Mouse (Mus musculus): ENCODE results near the gene Hpse. TPM values are rescaled to one million over a fixed set of nuclear protein-coding genes. Genes with fewer than 3 reads are reported as not detected.

The Hpse gene
- polyA plus RNA-seq, 1 experiment from 2014 or later: 0.41 TPM

- H3K9ac ChIP-seq (ENCODE audit: low read length): no peak overlapping the region
- ATAC-seq (no peak), DNase-seq (ENCODE audit: low spot score) (no peak)
- no peak overlapping the region for H3K27ac ChIP-seq (ENCODE audit: low read depth, low read length)
- no peaks in the 10 kb centered on the region for H3K27me3 ChIP-seq (replicated peaks; ENCODE audit: control insufficient read depth, insufficient read depth, low read length)
- H3K4me1 ChIP-seq (ENCODE audit: control insufficient read depth, insufficient read depth, low read length): no peaks in the 10 kb centered on the region
- no peak overlapping the region for H3K4me3 ChIP-seq (ENCODE audit: low read depth, low read length)
- H3K36me3 ChIP-seq (ENCODE audit: control insufficient read depth, insufficient read depth, low read length): no peaks in the 10 kb centered on the region
- no peaks in the 10 kb centered on the region for H3K9me3 ChIP-seq (replicated peaks; ENCODE audit: control insufficient read depth, low read length)
- H3K4me2 ChIP-seq (ENCODE audit: low read length): no peak overlapping the region
- 86% methylated on average over 5 of the region's 5 CpGs for WGBS
These were observed 77.2 kb downstream of the Hpse start for GRCm38 (mm10) chr5:100642316-100642715.

- Histone ChIP-seq H3K36me3 (ENCODE audit: control insufficient read depth, insufficient read depth, low read length) (no peaks in the 10 kb centered on the region), H3K27ac (ENCODE audit: low read depth, low read length) (no peak overlapping the region), H3K9me3 (replicated peaks; ENCODE audit: control insufficient read depth, low read length) (no peaks in the 10 kb centered on the region), H3K27me3 (replicated peaks; ENCODE audit: control insufficient read depth, insufficient read depth, low read length) (no peaks in the 10 kb centered on the region), H3K4me1 (ENCODE audit: control insufficient read depth, insufficient read depth, low read length) (no peaks in the 10 kb centered on the region), H3K4me2 (ENCODE audit: low read length) (no peak overlapping the region), H3K4me3 (ENCODE audit: low read depth, low read length) (no peak overlapping the region), H3K9ac (ENCODE audit: low read length) (no peak overlapping the region)
- DNase-seq (ENCODE audit: low spot score) (no peak), ATAC-seq (no peak)
- WGBS: 92% methylated on average over 8 of the region's 8 CpGs
These were observed 81.0 kb downstream of the Hpse start for GRCm38 (mm10) chr5:100638483-100638882.

DNA sequence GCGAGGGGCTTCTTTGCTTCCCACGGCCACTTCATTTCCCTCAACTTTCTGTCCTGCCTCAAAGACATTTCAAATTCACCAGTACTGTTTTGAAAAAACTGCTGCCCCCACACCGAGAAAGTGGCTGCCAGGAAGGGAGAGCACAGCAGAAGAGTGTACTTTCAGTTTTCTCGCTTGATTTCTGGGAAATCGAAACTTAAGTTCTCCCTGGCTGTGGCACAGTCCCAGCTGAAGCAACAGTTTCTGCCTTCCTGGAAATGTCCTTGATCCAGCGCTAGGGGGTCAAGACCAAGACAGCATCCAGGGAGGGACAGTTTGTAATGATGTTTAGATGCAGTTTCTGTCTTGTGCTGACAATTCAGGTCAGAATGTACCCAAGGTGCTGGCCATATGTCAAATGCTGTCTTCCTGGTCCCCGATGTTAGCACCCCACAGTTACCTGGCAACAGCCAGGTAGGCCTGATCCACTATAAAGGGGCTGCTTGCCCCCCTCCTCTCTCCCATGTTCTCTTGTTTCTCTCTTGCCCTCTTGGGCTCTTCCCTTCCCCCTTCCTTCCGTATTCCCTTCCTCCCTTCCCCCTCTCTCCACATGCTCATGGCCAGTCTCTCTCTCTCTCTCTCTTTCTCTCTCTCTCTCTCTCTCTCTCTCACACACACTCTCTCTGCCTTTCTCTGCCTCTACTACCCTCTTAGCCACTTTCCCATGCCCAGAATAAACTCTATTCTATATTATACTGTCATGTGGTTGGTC is 82.5 kb downstream of the Hpse start:
- WGBS: 80% methylated on average over 8 of the region's 8 CpGs
- H3K4me1 ChIP-seq (ENCODE audit: control insufficient read depth, insufficient read depth, low read length): no peaks in the 10 kb centered on the region
- H3K27ac ChIP-seq (ENCODE audit: low read depth, low read length): no peak overlapping the region
- DNase-seq (ENCODE audit: low spot score) (no peak), ATAC-seq (no peak)
- H3K36me3 ChIP-seq (ENCODE audit: control insufficient read depth, insufficient read depth, low read length): no peaks in the 10 kb centered on the region
- no peaks in the 10 kb centered on the region for H3K27me3 ChIP-seq (replicated peaks; ENCODE audit: control insufficient read depth, insufficient read depth, low read length)
- no peak overlapping the region for H3K4me3 ChIP-seq (ENCODE audit: low read depth, low read length)
- H3K9me3 ChIP-seq (replicated peaks; ENCODE audit: control insufficient read depth, low read length): no peaks in the 10 kb centered on the region
- no peak overlapping the region for H3K4me2 ChIP-seq (ENCODE audit: low read length)
- no peak overlapping the region for H3K9ac ChIP-seq (ENCODE audit: low read length)

DNA sequence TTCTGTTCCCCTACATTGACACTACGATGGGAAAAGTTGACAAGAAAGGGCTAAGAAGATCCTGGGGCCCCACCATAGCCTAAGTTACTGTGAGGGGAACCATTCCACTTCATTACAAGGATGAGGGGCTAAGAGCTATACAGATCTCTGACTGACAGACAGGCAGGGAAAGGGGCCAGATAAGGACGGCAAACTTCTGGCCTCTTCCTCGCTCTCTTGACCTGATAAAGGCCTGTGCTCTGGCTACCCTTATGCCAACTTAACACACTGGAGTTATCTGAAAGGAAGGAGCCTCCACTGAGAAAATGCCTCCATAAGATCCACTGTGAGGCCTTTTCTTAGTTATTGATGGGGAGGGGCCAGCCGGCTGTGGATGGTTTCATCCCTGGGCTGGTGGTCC is 83.6 kb downstream of the Hpse start:
- no peak for DNase-seq (ENCODE audit: low spot score)
- no peaks in the 10 kb centered on the region for H3K36me3 ChIP-seq (ENCODE audit: control insufficient read depth, insufficient read depth, low read length)
- no peak overlapping the region for H3K9ac ChIP-seq (ENCODE audit: low read length)
- no peak overlapping the region for H3K4me2 ChIP-seq (ENCODE audit: low read length)
- no peaks in the 10 kb centered on the region for H3K27me3 ChIP-seq (replicated peaks; ENCODE audit: control insufficient read depth, insufficient read depth, low read length)
- no peaks in the 10 kb centered on the region for H3K4me1 ChIP-seq (ENCODE audit: control insufficient read depth, insufficient read depth, low read length)
- WGBS: 91% methylated on average over 4 of the region's 4 CpGs
- no peaks in the 10 kb centered on the region for H3K9me3 ChIP-seq (replicated peaks; ENCODE audit: control insufficient read depth, low read length)
- no peak for ATAC-seq
- H3K4me3 ChIP-seq (ENCODE audit: low read depth, low read length): no peak overlapping the region
- H3K27ac ChIP-seq (ENCODE audit: low read depth, low read length): no peak overlapping the region

- WGBS: 86% methylated on average over 8 of the region's 8 CpGs
- Histone ChIP-seq H3K9me3 (replicated peaks; ENCODE audit: control insufficient read depth, low read length) (no peaks in the 10 kb centered on the region), H3K27ac (ENCODE audit: low read depth, low read length) (no peak overlapping the region), H3K9ac (ENCODE audit: low read length) (no peak overlapping the region), H3K4me2 (ENCODE audit: low read length) (no peak overlapping the region), H3K4me3 (ENCODE audit: low read depth, low read length) (no peak overlapping the region), H3K4me1 (ENCODE audit: control insufficient read depth, insufficient read depth, low read length) (no peaks in the 10 kb centered on the region), H3K36me3 (ENCODE audit: control insufficient read depth, insufficient read depth, low read length) (no peaks in the 10 kb centered on the region), H3K27me3 (replicated peaks; ENCODE audit: control insufficient read depth, insufficient read depth, low read length) (no peaks in the 10 kb centered on the region)
- DNase-seq (ENCODE audit: low spot score) (no peak), ATAC-seq (no peak)
These were observed 84.5 kb downstream of the Hpse start for GRCm38 (mm10) chr5:100634885-100635478.

- 87% methylated on average over 8 of the region's 8 CpGs for WGBS
- no peak overlapping the region for H3K9ac ChIP-seq (ENCODE audit: low read length)
These were observed 86.9 kb downstream of the Hpse start for GRCm38 (mm10) chr5:100632540-100633129.

More at GRCm38 (mm10) chr5:100632540-100633129, 86.9 kb downstream of the Hpse start:
- H3K4me1 ChIP-seq (ENCODE audit: control insufficient read depth, insufficient read depth, low read length): no peaks in the 10 kb centered on the region
- no peak overlapping the region for H3K27ac ChIP-seq (ENCODE audit: low read depth, low read length)
- DNase-seq (ENCODE audit: low spot score) (no peak), ATAC-seq (no peak)
- no peak overlapping the region for H3K4me3 ChIP-seq (ENCODE audit: low read depth, low read length)
- no peaks in the 10 kb centered on the region for H3K36me3 ChIP-seq (ENCODE audit: control insufficient read depth, insufficient read depth, low read length)
- H3K9me3 ChIP-seq (replicated peaks; ENCODE audit: control insufficient read depth, low read length): no peaks in the 10 kb centered on the region
- H3K4me2 ChIP-seq (ENCODE audit: low read length): no peak overlapping the region
- no peaks in the 10 kb centered on the region for H3K27me3 ChIP-seq (replicated peaks; ENCODE audit: control insufficient read depth, insufficient read depth, low read length)

Other genes starting within 250 kb of the Hpse start
- gene Lin54, start 219.1 kb downstream of the Hpse start, polyA plus RNA-seq (2014; fragmentation: Nextera tagmentation; extraction: Ambion mirVana): 9.8 and 10.5 TPM in 2 replicates
- gene Cops4, start 201.4 kb downstream of the Hpse start, polyA plus RNA-seq (2014; fragmentation: Nextera tagmentation; extraction: Ambion mirVana): 203 and 211 TPM in 2 replicates
- gene Plac8, start 147.5 kb downstream of the Hpse start, polyA plus RNA-seq (2014; fragmentation: Nextera tagmentation; extraction: Ambion mirVana): 0.31 and 0.41 TPM in 2 replicates
- 43.8 and 49.9 TPM in 2 replicates for gene Coq2, start 44.6 kb downstream of the Hpse start, polyA plus RNA-seq (2014; fragmentation: Nextera tagmentation; extraction: Ambion mirVana)
- 16.0 and 20.5 TPM in 2 replicates for gene Helq, start 78.9 kb upstream of the Hpse start, polyA plus RNA-seq (2014; fragmentation: Nextera tagmentation; extraction: Ambion mirVana)
- 156 and 172 TPM in 2 replicates for gene Mrps18c, start 78.9 kb upstream of the Hpse start, polyA plus RNA-seq (2014; fragmentation: Nextera tagmentation; extraction: Ambion mirVana)
- gene Abraxas1, start 101.2 kb upstream of the Hpse start, polyA plus RNA-seq (2014; fragmentation: Nextera tagmentation; extraction: Ambion mirVana): 11.8 and 13.4 TPM in 2 replicates
- gene Gpat3, start 126.0 kb upstream of the Hpse start, polyA plus RNA-seq (2014; fragmentation: Nextera tagmentation; extraction: Ambion mirVana): 0.33 and 0.69 TPM in 2 replicates

All from forebrain, embryonic 14.5 days (tissue).